Mouse (Mus musculus) bone marrow, adult 2 months (tissue): ENCODE data around the gene Macf1. TPM values are rescaled to one million over a fixed set of nuclear protein-coding genes. Genes with fewer than 3 reads are reported as not detected.

Experiments
- H3K27ac ChIP-seq: fragments of 200-500 bp; 2 replicates; pipeline ENCODE4 v1.5.1; 2012; ENCODE audit warnings: low read depth, mild to moderate bottlenecking, control low read depth, inconsistent platforms, low read length; ENCODE audit not compliant: control insufficient read depth, poor library complexity, insufficient read depth
- H3K4me1 ChIP-seq: fragments of 200-500 bp; 2 replicates; pipeline ENCODE4 v1.6.1; 2011; ENCODE audit warnings: low read length; ENCODE audit not compliant: control insufficient read depth, insufficient read depth
- H3K4me3 ChIP-seq: fragments of 200-500 bp; replicated peaks from 2 replicates; pipeline ENCODE3; 2011; ENCODE audit warnings: mild to moderate bottlenecking, low read depth, low read length, control low read depth; ENCODE audit not compliant: control insufficient read depth
- CTCF ChIP-seq: fragments of 200-500 bp; IDR thresholded peaks from 2 replicates; pipeline ENCODE4 v1.5.1; 2011; ENCODE audit warnings: low read length, control low read depth; ENCODE audit not compliant: control insufficient read depth, insufficient read depth
- POLR2A ChIP-seq: fragments of 200-500 bp; IDR thresholded peaks from 2 replicates; pipeline ENCODE4 v1.6.1; 2011; ENCODE audit warnings: low read depth, mild to moderate bottlenecking, control low read depth, low read length, borderline replicate concordance; ENCODE audit not compliant: control insufficient read depth
- WGBS: fragments of 180-500 bp; shearing (Covaris S2); methylation state at CpG from one replicate; pipeline ENCODE4 v1.1.7; 2018; 5-methylcytosine and 5-hydroxymethylcytosine counted together
- polyA plus RNA-seq: library from polyadenylated mRNA; stranded (reverse); fragments of >200 nt; gene quantifications from 2 replicates; pipeline ENCODE4 v1.2.4, GENCODE M21; 2011; ENCODE audit warnings: low replicate concordance; ENCODE audit not compliant: missing spikeins, insufficient read depth, insufficient read length

Gene Macf1
- polyA plus RNA-seq, 1 experiment: 124 TPM

DNA sequence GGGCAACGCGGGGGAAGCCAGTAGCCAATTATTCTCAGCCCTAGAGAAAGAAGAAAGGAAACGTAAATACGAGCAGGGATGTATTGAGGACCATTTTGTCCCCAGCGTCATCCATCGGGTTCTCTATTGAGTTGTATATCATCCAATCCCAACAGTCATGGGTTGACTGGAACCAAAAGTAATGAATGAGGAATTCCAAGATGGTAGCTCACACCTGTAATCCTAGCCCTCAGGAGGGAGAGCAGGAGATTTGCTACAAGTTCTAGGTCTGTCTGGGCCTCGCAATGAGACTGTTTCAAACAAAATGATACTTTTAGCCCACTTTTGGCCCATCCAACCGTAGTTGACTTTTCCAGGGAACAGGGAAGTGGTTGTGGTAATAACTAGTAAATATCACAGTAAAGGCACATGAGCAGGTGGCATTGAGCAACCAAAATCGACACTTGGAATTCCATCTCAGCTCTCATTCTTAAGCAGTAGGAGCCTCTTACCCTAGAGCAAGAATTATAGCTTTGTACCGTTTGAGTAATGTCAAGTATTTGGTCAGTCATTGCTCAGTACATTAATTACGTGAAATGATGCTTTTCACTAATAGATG is 18.4 kb downstream of the Macf1 start:
- Histone ChIP-seq H3K4me3 (no peak overlapping the region), H3K27ac (no peak overlapping the region), H3K4me1 (no peaks in the 10 kb centered on the region)
- WGBS: 76% methylated on average over 11 of the region's 11 CpGs
- no peak for TF ChIP-seq POLR2A
- TF ChIP-seq CTCF: no peak

GRCm38 (mm10) chr4:123664951-123665661 is 19.1 kb downstream of the Macf1 start:
- WGBS: 4% methylated on average over 58 of the region's 58 CpGs
- peak overlapping the region; percentile 89; the same call in 1 of the 2 replicates for H3K27ac ChIP-seq
- H3K4me1 ChIP-seq: no peaks in the 10 kb centered on the region
- peak overlapping the region; percentile 47 for H3K4me3 ChIP-seq
- TF ChIP-seq CTCF (no peak), POLR2A (no peak)

GRCm38 (mm10) chr4:123664021-123664950 is 19.9 kb downstream of the Macf1 start:
- Histone ChIP-seq H3K4me3 (peak overlapping the region; percentile 58), H3K4me1 (no peaks in the 10 kb centered on the region), H3K27ac (peak overlapping the region; percentile 89)
- WGBS: 2% methylated on average over 116 of the region's 125 CpGs
- TF ChIP-seq CTCF (no peak), POLR2A (peak; percentile 47; the same call in 1 of the 2 replicates)

GRCm38 (mm10) chr4:123663688-123663965 is 20.5 kb downstream of the Macf1 start:
- Histone ChIP-seq H3K4me3 (peak overlapping the region; percentile 44), H3K4me1 (no peaks in the 10 kb centered on the region), H3K27ac (peak overlapping the region; percentile 89; the same call in 1 of the 2 replicates)
- WGBS: 3% methylated on average over 12 of the region's 12 CpGs
- TF ChIP-seq CTCF (no peak), POLR2A (no peak)

- H3K4me3 ChIP-seq: peak overlapping the region; percentile 44
- H3K27ac ChIP-seq: no peak overlapping the region
- WGBS: 4% methylated on average over 15 of the region's 15 CpGs
- no peaks in the 10 kb centered on the region for H3K4me1 ChIP-seq
- TF ChIP-seq POLR2A: no peak
- no peak for TF ChIP-seq CTCF
Observed at GRCm38 (mm10) chr4:123662914-123663687, 21.1 kb downstream of the Macf1 start.

- H3K4me1 ChIP-seq: no peaks in the 10 kb centered on the region
- WGBS: 78% methylated on average over 1 of the region's 1 CpGs
- TF ChIP-seq CTCF: no peak
- TF ChIP-seq POLR2A: no peak
Observed at GRCm38 (mm10) chr4:123658175-123658574, 26.0 kb downstream of the Macf1 start.

DNA sequence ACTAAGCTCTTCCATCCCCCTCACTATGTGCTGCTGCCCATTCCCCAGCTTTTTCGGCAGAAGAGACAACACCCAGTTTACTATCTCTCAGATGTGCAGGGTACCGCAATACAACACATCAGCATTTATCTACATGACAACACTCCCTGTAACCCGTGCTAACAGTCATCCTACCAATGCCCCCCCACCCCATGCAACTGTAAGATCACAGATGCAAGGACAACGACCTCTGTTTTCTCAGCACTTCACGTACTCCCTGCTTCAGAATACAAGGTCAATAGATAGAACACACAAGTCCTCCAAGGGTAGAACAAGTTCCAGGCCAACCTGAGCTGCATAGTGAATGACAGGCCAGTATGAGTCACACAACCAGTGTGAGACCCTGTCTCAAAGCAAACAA is 28.9 kb downstream of the Macf1 start:
- no peaks in the 10 kb centered on the region for H3K4me1 ChIP-seq
- no peak for TF ChIP-seq POLR2A
- no peak for TF ChIP-seq CTCF
- 64% methylated on average over 5 of the region's 5 CpGs for WGBS
- no peak overlapping the region for H3K27ac ChIP-seq
- no peak overlapping the region for H3K4me3 ChIP-seq

More at GRCm38 (mm10) chr4:123658175-123658574, 26.0 kb downstream of the Macf1 start:
- Histone ChIP-seq H3K27ac (no peak overlapping the region), H3K4me3 (no peak overlapping the region)
